ENCODE assay signal across 8 mouse cellular contexts in the genomic region with DNA sequence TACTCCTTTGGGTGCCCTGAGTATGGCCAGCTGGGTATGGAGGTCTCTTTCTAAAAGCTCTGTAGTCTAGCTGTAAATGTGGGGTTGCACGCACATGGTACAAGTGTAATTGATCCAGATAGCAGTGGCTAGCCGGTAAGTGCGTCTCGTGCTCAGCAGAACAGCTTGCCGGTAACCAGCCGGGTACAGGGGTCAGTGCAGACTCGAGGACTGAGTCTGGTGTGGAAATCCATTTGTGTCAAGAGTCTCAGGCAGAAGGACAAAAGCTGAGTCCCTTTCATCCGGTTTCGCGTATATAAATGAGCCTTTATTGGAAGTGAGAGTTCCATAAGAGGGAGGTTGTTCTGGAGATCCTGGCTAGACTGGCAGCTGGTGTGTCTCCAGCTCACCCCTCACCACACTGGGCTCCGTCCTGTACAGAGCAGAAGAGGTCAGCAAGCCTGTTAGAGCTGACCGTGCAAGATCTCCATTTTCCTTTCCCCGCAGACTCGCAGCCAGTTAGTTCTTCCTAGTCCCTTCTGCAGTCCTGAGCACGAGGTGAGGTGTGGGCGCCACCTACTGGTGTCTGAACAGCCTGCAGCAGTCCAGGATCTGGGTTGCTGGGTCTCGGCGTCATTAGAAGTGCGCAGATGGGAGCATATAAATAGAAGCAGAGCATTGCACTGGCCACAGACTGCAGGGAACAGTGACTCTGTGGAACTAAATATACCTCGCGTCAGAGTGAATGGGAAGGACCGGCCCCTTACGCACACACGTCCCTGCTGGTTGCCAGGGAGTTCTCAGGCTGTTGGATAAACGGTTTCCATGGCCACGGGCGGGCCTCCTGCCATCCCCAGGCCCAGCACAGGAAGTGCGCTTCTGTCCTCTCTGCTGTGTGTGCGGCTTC. TPM values are rescaled to one million over a fixed set of nuclear protein-coding genes. Genes with fewer than 3 reads are reported as not detected.
A peak's percentile ranks its signal among the peaks of the same experiment; 100 is the strongest.
DNase-seq lines count a peak whose midpoint lies in the region; ATAC-seq and TF ChIP-seq lines count a peak whose summit lies in the region.

No protein-coding gene starts in this region.

- peak overlapping the region; percentile 21; the same call in 1 of the 2 replicates for H3K4me2 ChIP-seq in forebrain, postnatal 0 days (ENCODE audit: low read depth)
- no peak overlapping the region for H3K4me2 ChIP-seq in lung, embryonic 15.5 days

- no peaks in the 10 kb centered on the region for H3K4me1 ChIP-seq in ES-Bruce4 (ENCODE audit: control insufficient read depth, insufficient read depth, low read length)
- H3K4me1 ChIP-seq in forebrain, postnatal 0 days (ENCODE audit: insufficient read depth) = peaks cover 6% of the 10 kb centered on the region; the same call in 1 of the 2 replicates
- peaks cover 40% of the 10 kb centered on the region for H3K4me1 ChIP-seq in lung, embryonic 15.5 days
- no peaks in the 10 kb centered on the region for H3K4me1 ChIP-seq in thymus, adult 2 months (replicated peaks; ENCODE audit: control insufficient read depth, insufficient read depth, low read length)

- peak; percentile 95 for TF ChIP-seq CTCF in ES-Bruce4 (IDR thresholded peaks at IDR 0.05; ENCODE audit: low read depth, low read length)
- peak; percentile 98 for TF ChIP-seq CTCF in forebrain, postnatal 0 days (IDR thresholded peaks at IDR 0.05; ENCODE audit: low read depth)
- peak; percentile 86 for TF ChIP-seq CTCF in thymus, adult 2 months (IDR thresholded peaks at IDR 0.05; ENCODE audit: borderline replicate concordance, control insufficient read depth, extremely low read depth, insufficient read depth, low read length, poor library complexity)

- peak; percentile 99 for DNase-seq in cerebellum, adult 18-20 months
- peak; percentile 97 for DNase-seq in forebrain, postnatal 0 days
- DNase-seq in heart, postnatal 4 days = peak; percentile 98
- DNase-seq in layer of hippocampus, adult 9-10 months (ENCODE audit: low spot score) = peak; percentile 98
- peak; percentile 63 for DNase-seq in ovary, adult 18-20 months (ENCODE audit: low spot score)
- DNase-seq in thymus, adult 2 months = peak; percentile 79

- no peak overlapping the region for H3K27ac ChIP-seq in ES-Bruce4 (ENCODE audit: insufficient read depth, low read length)
- H3K27ac ChIP-seq in forebrain, postnatal 0 days (ENCODE audit: low read depth, low read length) = peak overlapping the region; percentile 81
- peak overlapping the region; percentile 83 for H3K27ac ChIP-seq in lung, embryonic 15.5 days
- H3K27ac ChIP-seq in thymus, adult 2 months (ENCODE audit: control insufficient read depth, insufficient read depth, low read length) = no peak overlapping the region

- TF ChIP-seq EP300 in ES-Bruce4 (IDR thresholded peaks at IDR 0.05; ENCODE audit: insufficient read depth, low read depth, low read length) = no peak

- whole genome bisulfite sequencing in forebrain, postnatal 0 days = 22% methylated on average over 29 of the region's 29 CpGs
- 31% methylated on average over 29 of the region's 29 CpGs for WGBS in lung, embryonic 15.5 days
- 75% methylated on average over 29 of the region's 29 CpGs for WGBS in thymus, adult 2 months

- H3K9me3 ChIP-seq in ES-Bruce4 (replicated peaks; ENCODE audit: control insufficient read depth, insufficient read depth, low read length, poor library complexity, severe bottlenecking) = no peaks in the 10 kb centered on the region
- H3K9me3 ChIP-seq in forebrain, postnatal 0 days (ENCODE audit: low read length) = no peaks in the 10 kb centered on the region
- no peaks in the 10 kb centered on the region for H3K9me3 ChIP-seq in lung, embryonic 15.5 days

- H3K27me3 ChIP-seq in ES-Bruce4 (ENCODE audit: control insufficient read depth, insufficient read depth, low read length, poor library complexity, severe bottlenecking) = no peaks in the 10 kb centered on the region
- H3K27me3 ChIP-seq in forebrain, postnatal 0 days (ENCODE audit: insufficient read depth, low read length) = no peaks in the 10 kb centered on the region
- no peaks in the 10 kb centered on the region for H3K27me3 ChIP-seq in lung, embryonic 15.5 days
- H3K27me3 ChIP-seq in thymus, adult 2 months (ENCODE audit: control insufficient read depth, insufficient read depth, low read length) = no peaks in the 10 kb centered on the region

- no peak for TF ChIP-seq POLR2A in ES-Bruce4 (IDR thresholded peaks at IDR 0.05; ENCODE audit: insufficient read depth, low read length)
- TF ChIP-seq POLR2A in thymus, adult 2 months (IDR thresholded peaks at IDR 0.05; ENCODE audit: control insufficient read depth, extremely low read depth, insufficient read depth, low read length, poor library complexity) = 0 out of 2 replicates have a peak, but pooled peaks have one; percentile 22

- no peak overlapping the region for H3K9ac ChIP-seq in ES-Bruce4 (ENCODE audit: low read depth, poor library complexity, severe bottlenecking)
- peak overlapping the region; percentile 18; the same call in 1 of the 2 replicates for H3K9ac ChIP-seq in forebrain, postnatal 0 days
- H3K9ac ChIP-seq in lung, embryonic 15.5 days = no peak overlapping the region

- no peak overlapping the region for H3K4me3 ChIP-seq in ES-Bruce4 (ENCODE audit: low read depth, low read length)
- no peak overlapping the region for H3K4me3 ChIP-seq in forebrain, postnatal 0 days (ENCODE audit: low read depth, low read length)
- H3K4me3 ChIP-seq in lung, embryonic 15.5 days = no peak overlapping the region
- no peak overlapping the region for H3K4me3 ChIP-seq in thymus, adult 2 months (ENCODE audit: control insufficient read depth, insufficient read depth, low read length)

- H3K36me3 ChIP-seq in ES-Bruce4 (ENCODE audit: control insufficient read depth, insufficient read depth, low read length, poor library complexity, severe bottlenecking) = peaks cover 92% of the 10 kb centered on the region
- peaks cover 81% of the 10 kb centered on the region for H3K36me3 ChIP-seq in forebrain, postnatal 0 days (ENCODE audit: insufficient read depth)
- H3K36me3 ChIP-seq in lung, embryonic 15.5 days = peaks cover 90% of the 10 kb centered on the region
- H3K36me3 ChIP-seq in thymus, adult 2 months (ENCODE audit: control insufficient read depth, insufficient read depth, low read length) = peaks cover 85% of the 10 kb centered on the region

- ATAC-seq in forebrain, postnatal 0 days = peak; percentile 94
- peak; percentile 90 for ATAC-seq in lung, embryonic 15.5 days (ENCODE audit: borderline replicate concordance, extremely low read depth, low FRiP score, low TSS enrichment)

RNA-seq across cellular contexts. Expression of gene Rcc2, which starts 13.4 kb away (rescaled TPM):
- 222 and 227 TPM in 2 replicates for polyA plus RNA-seq in ES-Bruce4 (2011; ENCODE audit: insufficient read depth, insufficient read length, low read depth, missing spikeins)
- 55.2 and 62.3 TPM in 2 replicates for total RNA-seq in forebrain, postnatal 0 days (2014; rRNA removed)
- polyA plus RNA-seq in forebrain, postnatal 0 days (2015; fragmentation: Nextera tagmentation; extraction: Ambion mirVana) = 20.3 and 20.8 TPM in 2 replicates
- 10 to 100 TPM; 38.2 to 38.5 TPM for total RNA-seq in heart, postnatal 4 days (2021)
- 58.0 and 58.8 TPM in 2 replicates for polyA plus RNA-seq in lung, embryonic 15.5 days (2015; fragmentation: Nextera tagmentation; extraction: Ambion mirVana)
- 211 and 279 TPM in 2 replicates for polyA plus RNA-seq in thymus, adult 2 months (2012; rRNA removed)

RNA-seq across cellular contexts. Expression of gene Padi6, which starts 28.7 kb away (rescaled TPM):
- polyA plus RNA-seq in ES-Bruce4 (2011; ENCODE audit: insufficient read depth, insufficient read length, low read depth, missing spikeins) = 0.29 TPM in 1 of 2 replicates, not detected in the other
- total RNA-seq in forebrain, postnatal 0 days (2014; rRNA removed) = 0.08 TPM in 1 of 2 replicates, not detected in the other
- 0.11 and 0.18 TPM in 2 replicates for polyA plus RNA-seq in forebrain, postnatal 0 days (2015; fragmentation: Nextera tagmentation; extraction: Ambion mirVana)
- not detected for total RNA-seq in heart, postnatal 4 days (2021)
- polyA plus RNA-seq in lung, embryonic 15.5 days (2015; fragmentation: Nextera tagmentation; extraction: Ambion mirVana) = 0.06 TPM in 1 of 2 replicates, not detected in the other
- polyA plus RNA-seq in thymus, adult 2 months (2012; rRNA removed) = 0.90 and 1.0 TPM in 2 replicates

RNA-seq across cellular contexts. Expression of gene Arhgef10l, which starts 47.9 kb away (rescaled TPM):
- polyA plus RNA-seq in ES-Bruce4 (2011; ENCODE audit: insufficient read depth, insufficient read length, low read depth, missing spikeins) = 7.5 and 7.7 TPM in 2 replicates
- 52.5 and 59.0 TPM in 2 replicates for total RNA-seq in forebrain, postnatal 0 days (2014; rRNA removed)
- 13.8 and 16.5 TPM in 2 replicates for polyA plus RNA-seq in forebrain, postnatal 0 days (2015; fragmentation: Nextera tagmentation; extraction: Ambion mirVana)
- total RNA-seq in heart, postnatal 4 days (2021) = 10 to 100 TPM; 45.9 to 46.7 TPM
- polyA plus RNA-seq in lung, embryonic 15.5 days (2015; fragmentation: Nextera tagmentation; extraction: Ambion mirVana) = 14.8 and 16.6 TPM in 2 replicates
- polyA plus RNA-seq in thymus, adult 2 months (2012; rRNA removed) = 22.2 and 26.0 TPM in 2 replicates

Comparison
In these comparisons a context has a peak if more than half of its experiments do, and no peak if none do; other contexts are left out.
1. H3K27ac ChIP-seq: peak in forebrain, postnatal 0 days (single experiment) and lung, embryonic 15.5 days (single experiment); none in ES-Bruce4 (single experiment) and thymus, adult 2 months (single experiment).
2. Peak in every context shown above with its lines, with median percentiles within 50 percentile points of each other: CTCF ChIP-seq and DNase-seq.